Mouse (Mus musculus) heart, embryonic 13.5 days (tissue): ENCODE measurements around the gene Tmem110. TPM values are rescaled to one million over a fixed set of nuclear protein-coding genes. Genes with fewer than 3 reads are reported as not detected.
A peak's percentile ranks its signal among the peaks of the same experiment; 100 is the strongest.

Source experiments
- ATAC-seq: fragments of 200-750 bp; cut with Nextera tagmentation; 2 replicates; pipeline ENCODE4 v1.8.0; 2017; ENCODE audit warnings: moderate TSS enrichment; ENCODE audit not compliant: insufficient number of reproducible peaks, low FRiP score, low TSS enrichment; ENCODE audit errors: extremely low read depth
- H3K27ac ChIP-seq: fragments of 300-500 bp; sonication (generic); replicated peaks from 2 replicates; pipeline ENCODE4 v1.5.1; 2015; ENCODE audit warnings: moderate library complexity, mild to moderate bottlenecking, inconsistent platforms
- H3K27me3 ChIP-seq: fragments of 300-500 bp; sonication (generic); replicated peaks from 2 replicates; pipeline ENCODE4 v1.6.1; 2015; ENCODE audit warnings: mild to moderate bottlenecking, inconsistent platforms
- H3K36me3 ChIP-seq: fragments of 300-500 bp; sonication (generic); 2 replicates; pipeline ENCODE4 v1.6.1; 2015; ENCODE audit warnings: mild to moderate bottlenecking, inconsistent platforms
- H3K4me1 ChIP-seq: fragments of 300-500 bp; sonication (generic); 2 replicates; pipeline ENCODE4 v1.6.1; 2015; ENCODE audit warnings: inconsistent platforms
- H3K4me2 ChIP-seq: fragments of 300-500 bp; sonication (generic); 2 replicates; pipeline ENCODE4 v1.6.1; 2015; ENCODE audit warnings: inconsistent platforms, mild to moderate bottlenecking, moderate library complexity
- H3K4me3 ChIP-seq: fragments of 300-500 bp; sonication (generic); 2 replicates; pipeline ENCODE4 v1.5.1; 2015; ENCODE audit warnings: moderate library complexity, mild to moderate bottlenecking, inconsistent platforms
- H3K9ac ChIP-seq: fragments of 300-500 bp; sonication (generic); 2 replicates; pipeline ENCODE4 v1.6.1; 2015; ENCODE audit warnings: inconsistent platforms, mild to moderate bottlenecking, moderate library complexity
- H3K9me3 ChIP-seq: fragments of 300-500 bp; sonication (generic); 2 replicates; pipeline ENCODE4 v1.6.1; 2016; ENCODE audit warnings: inconsistent platforms
- WGBS: fragments of 180-500 bp; shearing (Covaris S2); methylation state at CpG from one replicate; pipeline ENCODE4 v1.1.7; 2015; ENCODE audit warnings: mixed read lengths; 5-methylcytosine and 5-hydroxymethylcytosine counted together
- polyA plus RNA-seq: library from polyadenylated mRNA; unstranded; fragments of >200 nt; fragmentation: Nextera tagmentation; extraction: Ambion mirVana; gene quantifications from 2 replicates; pipeline ENCODE4 v1.2.1, GENCODE M21; 2015

Tmem110 gene
- polyA plus RNA-seq, 1 experiment from 2014 or later, result 15.0 TPM

DNA sequence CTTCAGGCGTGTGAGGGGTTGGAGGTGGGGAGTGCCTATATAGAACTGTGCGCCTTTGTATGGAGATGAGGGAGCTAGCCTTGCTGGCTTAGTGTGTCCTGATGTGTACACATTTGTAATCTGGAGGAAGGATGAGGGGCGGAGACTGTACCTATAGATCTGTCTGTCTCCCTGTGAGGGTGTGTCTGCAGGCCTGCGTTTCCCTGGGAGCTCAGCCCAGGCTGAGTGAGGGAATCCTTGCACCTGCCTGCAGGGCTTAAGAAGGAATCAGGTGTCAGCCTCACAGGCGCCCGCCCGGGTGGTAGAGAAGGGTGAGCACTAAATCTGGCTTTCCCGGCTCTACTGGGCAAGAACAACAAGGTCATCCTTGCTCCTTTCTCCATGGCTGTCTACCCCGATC is 54.4 kb downstream of the Tmem110 start:
- 55% methylated on average over 9 of the region's 9 CpGs for WGBS
- 0 out of 2 replicates have a peak, but pooled peaks cover 8% of the 10 kb centered on the region for H3K36me3 ChIP-seq

DNA sequence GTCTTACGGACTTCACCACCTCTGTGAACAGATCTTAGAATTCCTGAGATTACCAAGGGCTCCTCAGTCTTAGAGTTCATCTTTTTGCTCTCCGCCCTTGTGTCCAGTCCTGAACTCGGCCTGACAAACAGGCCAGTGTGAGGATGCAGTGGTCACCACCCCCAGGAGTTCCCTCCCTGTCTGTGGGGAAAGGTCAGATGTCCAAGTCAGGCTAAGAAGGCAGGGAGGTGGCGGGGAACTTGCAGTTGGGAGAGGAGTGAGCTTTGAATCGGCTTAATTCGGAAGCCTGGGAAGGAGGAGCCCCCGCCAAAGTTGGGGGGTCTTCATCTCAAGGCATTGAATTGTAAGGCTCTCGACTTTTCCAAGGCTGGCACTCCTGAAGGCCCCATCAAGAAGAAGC is 54.9 kb downstream of the Tmem110 start:
- no peak for ATAC-seq
- Histone ChIP-seq H3K4me1 (peaks cover 25% of the 10 kb centered on the region), H3K27ac (no peak overlapping the region), H3K27me3 (no peaks in the 10 kb centered on the region), H3K36me3 (0 out of 2 replicates have a peak, but pooled peaks cover 8% of the 10 kb centered on the region), H3K4me2 (no peak overlapping the region), H3K4me3 (no peak overlapping the region), H3K9ac (peak overlapping the region; percentile 8; the same call in 1 of the 2 replicates), H3K9me3 (no peaks in the 10 kb centered on the region)
- WGBS, result 68% methylated on average over 8 of the region's 8 CpGs

More for the DNA sequence above, 54.4 kb downstream of the Tmem110 start:
- Histone ChIP-seq H3K4me1 (peaks cover 25% of the 10 kb centered on the region), H3K9me3 (no peaks in the 10 kb centered on the region), H3K9ac (peak overlapping the region; percentile 8; the same call in 1 of the 2 replicates), H3K27me3 (no peaks in the 10 kb centered on the region), H3K27ac (peak overlapping the region; percentile 70), H3K4me3 (no peak overlapping the region), H3K4me2 (0 out of 2 replicates have a peak overlapping the region, but pooled peaks have one; percentile 19)
- no peak for ATAC-seq

DNA sequence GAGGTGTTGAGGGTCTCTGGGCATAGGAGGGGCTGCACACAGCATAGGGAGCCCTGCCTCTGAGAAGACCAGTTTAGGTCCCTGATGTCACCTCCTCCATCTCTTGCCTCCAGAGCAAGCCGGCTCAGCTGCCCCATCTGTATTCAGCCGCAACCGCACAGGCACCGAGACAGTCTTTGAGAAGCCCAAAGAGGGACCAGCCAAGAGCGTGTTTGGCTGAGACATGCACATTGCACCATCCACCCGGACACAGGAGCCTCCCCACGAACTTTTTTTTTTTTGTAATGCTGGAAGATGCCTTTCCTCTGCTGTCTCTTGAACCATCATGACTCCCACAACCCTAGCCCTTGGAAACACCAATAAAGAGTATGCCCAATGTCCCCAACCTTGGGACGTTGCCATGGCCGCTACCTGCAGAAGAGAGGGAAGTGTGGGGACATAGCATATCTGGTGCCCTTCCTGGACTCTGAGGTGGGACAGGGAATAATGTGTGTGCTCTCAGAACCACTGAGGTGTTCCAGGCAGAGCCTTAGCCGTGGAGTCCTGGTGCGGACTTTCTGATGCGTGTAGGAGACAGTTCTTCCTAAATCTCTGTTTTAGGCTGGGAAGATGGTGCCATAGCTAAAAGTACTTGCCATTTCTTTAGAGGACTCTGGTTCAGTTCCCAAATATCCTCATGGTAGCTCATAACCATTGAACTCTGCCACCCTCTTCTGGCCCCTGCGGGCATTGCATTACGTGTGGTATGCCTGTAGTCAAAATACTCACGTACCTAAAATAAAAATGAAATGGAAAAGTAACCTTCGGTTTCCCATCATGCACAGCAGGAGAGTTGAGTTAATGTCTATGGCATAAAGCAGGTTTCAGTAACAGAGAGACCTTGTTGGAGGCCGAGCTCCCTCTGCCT is 55.7 kb downstream of the Tmem110 start:
- H3K4me3 ChIP-seq, result no peak overlapping the region
- no peak overlapping the region for H3K27ac ChIP-seq
- H3K27me3 ChIP-seq, result no peaks in the 10 kb centered on the region
- ATAC-seq, result no peak
- H3K36me3 ChIP-seq, result 0 out of 2 replicates have a peak, but pooled peaks cover 8% of the 10 kb centered on the region
- H3K4me1 ChIP-seq, result peaks cover 25% of the 10 kb centered on the region
- H3K9ac ChIP-seq, result no peak overlapping the region
- WGBS, result 75% methylated on average over 17 of the region's 17 CpGs
- no peak overlapping the region for H3K4me2 ChIP-seq
- H3K9me3 ChIP-seq, result no peaks in the 10 kb centered on the region

DNA sequence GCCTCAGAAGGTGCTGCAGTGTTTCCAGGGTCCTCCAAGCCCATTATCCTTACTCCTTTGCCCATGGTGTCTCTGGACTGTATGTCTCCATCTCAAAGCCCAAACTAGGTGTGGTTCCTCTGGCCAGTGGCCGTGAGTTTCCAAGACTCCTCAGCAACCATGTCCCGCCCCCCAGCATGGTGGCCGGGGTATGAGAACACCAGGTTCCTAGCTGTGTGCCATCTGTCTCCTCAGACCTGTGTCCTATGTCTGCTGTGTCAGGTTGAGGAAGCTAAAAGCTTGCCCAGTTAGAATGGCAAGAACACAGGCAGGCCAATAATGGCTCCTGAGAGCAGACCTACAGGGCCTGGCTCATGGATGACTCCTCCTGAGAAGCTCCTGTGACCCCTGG is 56.3 kb downstream of the Tmem110 start:
- peaks cover 22% of the 10 kb centered on the region for H3K4me1 ChIP-seq
- no peak overlapping the region for H3K4me3 ChIP-seq
- H3K9me3 ChIP-seq, result no peaks in the 10 kb centered on the region
- H3K9ac ChIP-seq, result no peak overlapping the region
- H3K36me3 ChIP-seq, result 0 out of 2 replicates have a peak, but pooled peaks cover 8% of the 10 kb centered on the region
- ATAC-seq, result no peak
- H3K4me2 ChIP-seq, result no peak overlapping the region
- H3K27me3 ChIP-seq, result no peaks in the 10 kb centered on the region
- H3K27ac ChIP-seq, result no peak overlapping the region
- WGBS, result 76% methylated on average over 3 of the region's 3 CpGs

- Histone ChIP-seq H3K4me3 (no peak overlapping the region), H3K27ac (no peak overlapping the region), H3K9me3 (no peaks in the 10 kb centered on the region), H3K4me1 (peaks cover 9% of the 10 kb centered on the region), H3K9ac (no peak overlapping the region), H3K27me3 (0 out of 2 replicates have a peak, but pooled peaks cover 4% of the 10 kb centered on the region), H3K4me2 (no peak overlapping the region), H3K36me3 (no peaks in the 10 kb centered on the region)
- 18% methylated on average over 3 of the region's 3 CpGs for WGBS
- no peak for ATAC-seq
Observed at GRCm38 (mm10) chr14:30885298-30885697, 59.9 kb downstream of the Tmem110 start.

DNA sequence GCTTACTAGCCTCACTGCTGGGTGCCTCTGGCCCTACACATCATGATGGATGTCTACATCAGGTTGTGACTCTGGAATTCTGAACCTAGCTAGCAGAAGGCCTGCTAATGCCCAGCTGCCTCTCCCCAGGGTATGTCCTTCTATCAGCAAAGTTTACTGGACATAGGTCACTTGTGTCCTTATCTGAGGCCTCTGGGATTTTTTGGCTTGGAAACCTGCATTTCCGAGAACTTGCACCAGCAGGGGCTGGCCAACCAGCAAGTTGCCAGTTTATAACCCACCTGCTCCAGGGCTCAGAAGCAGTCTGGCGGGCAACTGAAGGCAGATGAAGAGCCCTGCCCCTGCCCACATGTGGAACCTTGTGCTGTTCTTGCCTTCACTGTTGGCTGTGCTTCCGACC is 60.8 kb downstream of the Tmem110 start, which contains the start of gene Itih4:
Gene Itih4, plus strand, starts transcription at position 273 of the 400 bp plus-strand sequence.
- 67% methylated on average over 3 of the region's 3 CpGs for WGBS
- ATAC-seq, result no peak; the same call in 1 of the 2 replicates
- H3K4me3 ChIP-seq, result no peak within 1 kb of the TSS
- H3K36me3 ChIP-seq, result no peaks in the 10 kb centered on the region
- peaks cover 8% of the 10 kb centered on the region for H3K4me1 ChIP-seq
- no peaks in the 10 kb centered on the region for H3K9me3 ChIP-seq
- no peak within 1 kb of the TSS for H3K27ac ChIP-seq
- 0 out of 2 replicates have a peak, but pooled peaks cover 9% of the 10 kb centered on the region for H3K27me3 ChIP-seq
- H3K9ac ChIP-seq, result no peak within 1 kb of the TSS
- no peak within 1 kb of the TSS for H3K4me2 ChIP-seq

DNA sequence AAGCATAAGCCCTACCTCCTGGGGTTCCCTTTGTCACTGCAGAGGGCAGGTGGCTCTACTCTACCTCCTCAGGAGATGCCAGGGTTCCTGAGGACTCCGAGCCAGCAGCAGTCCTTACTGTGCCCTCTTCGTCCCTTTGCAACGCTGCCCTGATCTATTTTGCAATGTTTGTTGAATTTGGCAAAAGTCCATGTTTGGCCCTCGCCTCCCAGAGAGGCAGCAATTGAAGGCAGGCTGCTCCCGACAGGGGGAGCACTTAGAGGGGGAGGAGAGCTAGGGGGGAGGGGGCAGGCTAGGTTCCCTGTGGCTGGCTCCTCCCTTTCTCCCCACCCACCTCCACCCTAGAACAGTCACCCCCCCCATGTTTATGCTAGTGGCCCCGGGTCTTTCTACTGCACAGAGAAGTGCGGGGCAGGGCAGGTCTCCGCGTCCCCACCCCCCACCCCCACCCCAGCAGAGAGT is 62.9 kb downstream of the Tmem110 start:
- no peak overlapping the region for H3K9ac ChIP-seq
- H3K9me3 ChIP-seq, result no peaks in the 10 kb centered on the region
- WGBS, result 9% methylated on average over 9 of the region's 9 CpGs
- 0 out of 2 replicates have a peak, but pooled peaks cover 9% of the 10 kb centered on the region for H3K27me3 ChIP-seq
- peaks cover 8% of the 10 kb centered on the region for H3K4me1 ChIP-seq
- H3K4me3 ChIP-seq, result no peak overlapping the region
- H3K27ac ChIP-seq, result no peak overlapping the region
- H3K36me3 ChIP-seq, result no peaks in the 10 kb centered on the region
- ATAC-seq, result no peak
- peak overlapping the region; percentile 47 for H3K4me2 ChIP-seq

GRCm38 (mm10) chr14:30899972-30900371 is 74.6 kb downstream of the Tmem110 start:
- no peaks in the 10 kb centered on the region for H3K9me3 ChIP-seq
- H3K4me1 ChIP-seq, result no peaks in the 10 kb centered on the region; the same call in 1 of the 2 replicates
- H3K27me3 ChIP-seq, result no peaks in the 10 kb centered on the region
- 59% methylated on average over 3 of the region's 3 CpGs for WGBS
- no peak overlapping the region for H3K4me2 ChIP-seq
- ATAC-seq, result no peak
- no peak overlapping the region for H3K4me3 ChIP-seq
- no peak overlapping the region for H3K9ac ChIP-seq
- H3K27ac ChIP-seq, result no peak overlapping the region
- no peaks in the 10 kb centered on the region for H3K36me3 ChIP-seq

DNA sequence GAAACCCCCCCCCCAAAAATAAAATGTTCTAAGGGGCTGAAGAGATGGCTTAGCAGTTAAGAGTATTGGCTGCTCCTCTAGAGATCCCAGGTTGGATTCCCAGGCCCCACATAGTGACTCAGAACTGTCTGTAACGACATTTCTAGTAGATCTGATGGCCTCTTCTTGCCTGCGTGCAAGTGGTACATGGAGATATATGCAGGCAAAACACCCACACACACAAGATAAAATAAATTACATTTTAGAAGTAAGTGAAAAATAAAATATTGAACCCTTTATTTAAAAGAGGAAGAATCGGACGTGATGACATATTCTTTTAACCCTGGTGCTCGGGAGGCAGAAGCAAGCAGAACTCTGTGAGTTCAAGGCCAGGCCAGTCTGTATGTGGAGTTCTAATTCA is 77.2 kb downstream of the Tmem110 start:
- Histone ChIP-seq H3K27ac (no peak overlapping the region), H3K9me3 (no peaks in the 10 kb centered on the region), H3K36me3 (no peaks in the 10 kb centered on the region), H3K9ac (no peak overlapping the region), H3K4me1 (no peaks in the 10 kb centered on the region), H3K27me3 (no peaks in the 10 kb centered on the region), H3K4me2 (no peak overlapping the region), H3K4me3 (no peak overlapping the region)
- no peak for ATAC-seq
- 74% methylated on average over 5 of the region's 5 CpGs for WGBS

GRCm38 (mm10) chr14:30903036-30903435 is 77.6 kb downstream of the Tmem110 start:
- Histone ChIP-seq H3K9ac (no peak overlapping the region), H3K36me3 (no peaks in the 10 kb centered on the region), H3K27me3 (no peaks in the 10 kb centered on the region), H3K4me1 (no peaks in the 10 kb centered on the region), H3K9me3 (no peaks in the 10 kb centered on the region), H3K4me3 (no peak overlapping the region), H3K27ac (no peak overlapping the region), H3K4me2 (no peak overlapping the region)
- WGBS, result 53% methylated on average over 3 of the region's 3 CpGs
- ATAC-seq, result no peak

- Histone ChIP-seq H3K9me3 (no peaks in the 10 kb centered on the region), H3K27ac (no peak overlapping the region), H3K4me1 (no peaks in the 10 kb centered on the region), H3K36me3 (no peaks in the 10 kb centered on the region), H3K27me3 (no peaks in the 10 kb centered on the region), H3K4me3 (no peak overlapping the region), H3K4me2 (no peak overlapping the region), H3K9ac (no peak overlapping the region)
- no peak for ATAC-seq
- WGBS, result 75% methylated on average over 8 of the region's 8 CpGs
Observed at GRCm38 (mm10) chr14:30904307-30904706, 78.9 kb downstream of the Tmem110 start.
